Mouse (Mus musculus): ENCODE results near the gene Maats1. TPM values are rescaled to one million over a fixed set of nuclear protein-coding genes. Genes with fewer than 3 reads are reported as not detected.

The Maats1 gene
- total and polyA plus RNA-seq, 3 experiments: 0.03 TPM; not detected in 2

DNA sequence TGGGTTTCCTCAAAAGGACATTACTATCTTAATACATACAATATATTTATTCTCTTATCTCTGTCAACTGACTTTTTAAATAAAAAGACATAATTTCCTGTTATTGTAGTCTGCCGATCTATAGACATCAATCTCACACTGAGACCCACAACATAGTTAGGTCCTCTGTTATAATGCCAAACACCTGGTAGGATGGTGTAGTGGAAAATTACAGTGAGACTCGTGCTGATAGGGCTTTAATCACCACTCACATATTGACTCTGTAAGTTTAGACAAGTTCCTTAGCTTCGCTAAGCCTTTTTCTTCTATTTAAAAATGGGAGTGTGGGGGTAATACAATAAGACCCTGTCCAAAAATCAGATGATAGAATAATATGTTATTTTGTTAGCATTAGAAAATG is 17.9 kb upstream of the Maats1 start (continued):
- TF ChIP-seq E2F4 (IDR thresholded peaks at IDR 0.05; ENCODE audit: borderline replicate concordance, low read depth, low read length) (no peak), SMC3 (IDR thresholded peaks at IDR 0.05; ENCODE audit: low read depth, low read length) (no peak)

DNA sequence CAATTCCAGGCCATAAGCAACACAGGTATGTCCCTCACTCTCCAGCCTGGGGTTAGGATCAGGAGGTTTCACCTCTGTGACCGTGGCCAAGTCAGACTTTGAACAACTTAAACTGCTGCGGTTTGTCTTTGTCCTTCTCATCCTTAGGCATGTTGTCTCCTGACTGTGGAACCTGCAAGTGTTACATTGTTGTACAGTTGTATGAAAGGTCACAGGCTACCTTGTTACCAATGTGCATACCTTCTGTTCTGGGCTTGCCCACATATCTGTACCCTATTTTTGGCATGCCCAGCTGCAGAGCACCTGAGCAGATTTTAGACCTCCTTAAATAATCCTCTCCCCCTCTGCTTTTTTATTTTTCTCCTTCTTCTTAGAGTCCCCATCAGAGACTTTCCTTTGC is 17.3 kb upstream of the Maats1 start:
- Histone ChIP-seq H3K4me1 (ENCODE audit: control insufficient read depth in 1 of 2, insufficient read depth in 2 of 2, low read length in 2 of 2) (peaks cover 34 to 35% of the 10 kb centered on the region in 2 experiments), H3K4me3 (ENCODE audit: control insufficient read depth in 1 of 2, insufficient read depth in 1 of 2, low read depth in 2 of 2, low read length in 2 of 2) (no peak overlapping the region), H3K9ac (ENCODE audit: control insufficient read depth, low read depth, low read length, poor library complexity, severe bottlenecking) (no peak overlapping the region), H3K27me3 (ENCODE audit: control insufficient read depth in 1 of 2, insufficient read depth in 2 of 2, low read length in 2 of 2) (no peaks in the 10 kb centered on the region), H3K36me3 (ENCODE audit: control insufficient read depth in 1 of 2, insufficient read depth in 2 of 2, low read length in 2 of 2) (peaks cover 0 to 37% of the 10 kb centered on the region in 2 experiments; a peak in 2 of 4 replicates), H3K9me3 (replicated peaks; ENCODE audit: insufficient read depth, low read length) (no peaks in the 10 kb centered on the region), H3K27ac (ENCODE audit: control insufficient read depth, low read depth, low read length) (no peak overlapping the region), H3K79me2 (ENCODE audit: control insufficient read depth, insufficient read depth, low read length, poor library complexity) (no peaks in the 10 kb centered on the region)
- TF ChIP-seq USF1 (IDR thresholded peaks at IDR 0.05; ENCODE audit: low read depth, low read length) (no peak), TAL1 (IDR thresholded peaks at IDR 0.05; ENCODE audit: low read length) (no peak), GABPA (IDR thresholded peaks at IDR 0.05; ENCODE audit: low read depth, low read length) (no peak), ZC3H11A (IDR thresholded peaks at IDR 0.05; ENCODE audit: low read depth, low read length) (no peak)
- no peak for DNase-seq (ENCODE audit: low read depth, low spot score)

DNA sequence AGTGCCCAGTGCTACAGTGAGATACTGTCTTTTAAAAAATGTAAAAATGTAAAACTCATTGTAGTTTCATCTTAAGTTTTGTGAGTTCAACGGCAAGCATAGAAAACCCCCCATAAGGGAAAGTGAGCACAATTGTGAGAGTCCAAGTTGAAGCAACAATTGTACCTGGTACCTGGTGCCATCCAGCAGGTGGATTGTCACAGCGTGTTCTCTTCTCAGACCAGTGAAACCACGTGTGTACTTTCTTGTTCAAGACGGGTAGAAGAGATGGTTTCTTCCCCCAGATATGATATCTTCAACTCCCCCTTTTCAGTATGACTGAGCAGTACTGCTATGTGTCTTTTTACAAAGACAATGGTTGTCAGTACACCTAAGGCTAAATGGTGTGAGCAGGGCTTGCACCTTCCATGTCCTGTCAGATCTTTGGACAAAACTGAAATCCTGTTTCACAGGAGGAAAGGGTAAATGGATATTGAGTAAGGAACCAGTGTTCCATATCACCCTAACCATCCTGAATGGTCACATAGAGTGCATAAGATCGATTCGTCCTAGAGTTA is 16.4 kb upstream of the Maats1 start:
- Histone ChIP-seq H3K79me2 (ENCODE audit: control insufficient read depth, insufficient read depth, low read length, poor library complexity) (no peaks in the 10 kb centered on the region), H3K4me3 (ENCODE audit: control insufficient read depth in 1 of 2, insufficient read depth in 1 of 2, low read depth in 2 of 2, low read length in 2 of 2) (no peak overlapping the region), H3K9ac (ENCODE audit: control insufficient read depth, low read depth, low read length, poor library complexity, severe bottlenecking) (no peak overlapping the region), H3K9me3 (replicated peaks; ENCODE audit: insufficient read depth, low read length) (no peaks in the 10 kb centered on the region), H3K36me3 (ENCODE audit: control insufficient read depth in 1 of 2, insufficient read depth in 2 of 2, low read length in 2 of 2) (peaks cover 0 to 39% of the 10 kb centered on the region in 2 experiments; a peak in 2 of 4 replicates), H3K4me1 (ENCODE audit: control insufficient read depth in 1 of 2, insufficient read depth in 2 of 2, low read length in 2 of 2) (peaks cover 30 to 36% of the 10 kb centered on the region in 2 experiments), H3K27me3 (ENCODE audit: control insufficient read depth in 1 of 2, insufficient read depth in 2 of 2, low read length in 2 of 2) (no peaks in the 10 kb centered on the region), H3K27ac (ENCODE audit: control insufficient read depth, low read depth, low read length) (no peak overlapping the region)
- no peak for TF ChIP-seq MAX (IDR thresholded peaks at IDR 0.05; ENCODE audit: low read length)
- no peak for TF ChIP-seq MAZ (IDR thresholded peaks at IDR 0.05; ENCODE audit: low read depth, low read length)
- no peak for TF ChIP-seq TAL1 (IDR thresholded peaks at IDR 0.05; ENCODE audit: low read length)
- no peak for TF ChIP-seq POLR2AphosphoS2 (IDR thresholded peaks at IDR 0.05; ENCODE audit: low read length)
- DNase-seq (ENCODE audit: low read depth, low spot score): no peak

DNA sequence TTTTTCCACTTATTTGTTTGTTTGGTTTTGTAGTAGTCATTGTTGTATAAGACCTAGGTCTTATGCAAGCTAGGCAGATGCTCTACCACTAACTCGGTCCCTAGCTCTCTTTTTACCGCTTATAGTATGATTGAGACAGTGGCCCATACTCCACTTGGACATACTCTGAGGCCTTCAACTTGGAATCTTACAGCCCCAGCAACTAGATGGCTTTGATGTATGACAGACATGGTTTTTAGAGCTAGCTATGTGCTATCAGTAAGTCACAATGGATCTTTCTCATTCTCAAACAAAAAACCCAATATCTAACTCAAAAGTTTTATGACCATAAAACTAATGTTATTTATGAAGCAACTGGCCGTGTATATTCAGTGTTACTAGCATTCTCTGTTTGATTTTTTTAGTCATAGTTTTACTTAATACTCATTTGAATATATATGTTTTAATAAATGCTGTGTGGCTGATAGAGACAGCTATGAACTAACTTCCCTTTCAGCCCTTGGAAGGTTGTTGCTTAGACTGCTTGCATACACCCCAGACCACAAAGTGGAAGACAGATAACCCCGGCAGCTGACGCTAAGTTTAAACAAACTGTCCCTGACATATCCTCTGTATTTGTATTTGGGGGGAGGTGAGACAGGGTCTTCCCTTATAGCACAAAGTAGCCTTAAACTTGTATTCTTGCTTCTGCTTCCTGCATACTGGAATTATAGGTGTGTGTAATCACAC is 12.4 kb upstream of the Maats1 start:
- H3K27me3 ChIP-seq (ENCODE audit: control insufficient read depth in 1 of 2, insufficient read depth in 2 of 2, low read length in 2 of 2): no peaks in the 10 kb centered on the region
- H3K9ac ChIP-seq (ENCODE audit: control insufficient read depth, low read depth, low read length, poor library complexity, severe bottlenecking): peak overlapping the region; percentile 42; the same call in 1 of the 2 replicates
- H3K36me3 ChIP-seq (ENCODE audit: control insufficient read depth in 1 of 2, insufficient read depth in 2 of 2, low read length in 2 of 2): peaks cover 9 to 47% of the 10 kb centered on the region in 2 experiments
- no peaks in the 10 kb centered on the region for H3K9me3 ChIP-seq (replicated peaks; ENCODE audit: insufficient read depth, low read length)
- H3K27ac ChIP-seq (ENCODE audit: control insufficient read depth, low read depth, low read length): peak overlapping the region; percentile 71
- DNase-seq (ENCODE audit: low read depth, low spot score): peak; percentile 91
- H3K4me3 ChIP-seq (ENCODE audit: control insufficient read depth in 1 of 2, insufficient read depth in 1 of 2, low read depth in 2 of 2, low read length in 2 of 2): no peak overlapping the region
- peaks cover 29 to 30% of the 10 kb centered on the region in 2 experiments for H3K4me1 ChIP-seq (ENCODE audit: control insufficient read depth in 1 of 2, insufficient read depth in 2 of 2, low read length in 2 of 2)
- H3K79me2 ChIP-seq (ENCODE audit: control insufficient read depth, insufficient read depth, low read length, poor library complexity): peaks cover 17% of the 10 kb centered on the region
- TF ChIP-seq SIN3A (IDR thresholded peaks at IDR 0.05; ENCODE audit: low read length): peak; percentile 79; the same call in 1 of the 2 replicates
- no peak for TF ChIP-seq ZKSCAN1 (IDR thresholded peaks at IDR 0.05; ENCODE audit: low read depth, low read length)
- peak; percentile 88 for TF ChIP-seq GATA1 (IDR thresholded peaks at IDR 0.05; ENCODE audit: low read depth, low read length)
- no peak for TF ChIP-seq MAFK (IDR thresholded peaks at IDR 0.05; ENCODE audit: borderline replicate concordance, low read depth, low read length)
- TF ChIP-seq TBP (IDR thresholded peaks at IDR 0.05; ENCODE audit: low read depth, low read length): no peak
- no peak for TF ChIP-seq CHD1 (IDR thresholded peaks at IDR 0.05; ENCODE audit: low read depth, low read length)
- TF ChIP-seq E2F4 (IDR thresholded peaks at IDR 0.05; ENCODE audit: borderline replicate concordance, low read depth, low read length): no peak
- no peak for TF ChIP-seq KAT2A (conservative IDR thresholded peaks at IDR 0.05; ENCODE audit: low read depth, low read length)
- TF ChIP-seq SMC3 (IDR thresholded peaks at IDR 0.05; ENCODE audit: low read depth, low read length): no peak
- TF ChIP-seq ZMIZ1 (IDR thresholded peaks at IDR 0.05; ENCODE audit: low read depth, low read length): no peak
- peak; percentile 56 to 73 for TF ChIP-seq EP300 (IDR thresholded peaks at IDR 0.05; ENCODE audit: low read depth in 1 of 2, low read length in 2 of 2)
- TF ChIP-seq USF1 (IDR thresholded peaks at IDR 0.05; ENCODE audit: low read depth, low read length): no peak
- TF ChIP-seq TAL1 (IDR thresholded peaks at IDR 0.05; ENCODE audit: low read length): peak; percentile 21; the same call in 1 of the 2 replicates
- no peak for TF ChIP-seq CTCF (IDR thresholded peaks at IDR 0.05 in 2 of 3, conservative IDR thresholded peaks at IDR 0.05 in 1 of 3; ENCODE audit: control insufficient read depth in 1 of 3, insufficient read depth in 1 of 3, low read depth in 2 of 3, low read length in 3 of 3, poor library complexity in 1 of 3, severe bottlenecking in 1 of 3)
- no peak for TF ChIP-seq GABPA (IDR thresholded peaks at IDR 0.05; ENCODE audit: low read depth, low read length)
- no peak for TF ChIP-seq HCFC1 (IDR thresholded peaks at IDR 0.05; ENCODE audit: low read depth, low read length)
- no peak for TF ChIP-seq RCOR1 (IDR thresholded peaks at IDR 0.05; ENCODE audit: low read depth, low read length)
- TF ChIP-seq MXI1 (IDR thresholded peaks at IDR 0.05; ENCODE audit: low read depth, low read length): no peak

Measured in MEL (cell line).